Mouse (Mus musculus) cerebellum, adult 18-20 months (tissue): ENCODE measurements around the gene Ptprt.
"Not testable (repeated sequence)": the region's sequence is repeated elsewhere in the genome, so short reads cannot be mapped to it uniquely, and the experiment has no call there.

Experiments
- DNase-seq, 2 experiments: peaks; one replicate each; pipeline ENCODE4 v3.0.0; 2021

The Ptprt gene

GRCm38 (mm10) chr2:161511880-161512570 lies 1148.9 kb downstream of the Ptprt start:
- not testable (repeated sequence) for DNase-seq

GRCm38 (mm10) chr2:161511101-161511759 lies 1149.7 kb downstream of the Ptprt start:
- DNase-seq: no peak

GRCm38 (mm10) chr2:161499097-161499899 lies 1161.6 kb downstream of the Ptprt start:
- no peak for DNase-seq

GRCm38 (mm10) chr2:161498449-161499096 lies 1162.4 kb downstream of the Ptprt start:
- peak in 1 of 2 experiments; percentile 11 for DNase-seq

GRCm38 (mm10) chr2:161481741-161482140 lies 1179.2 kb downstream of the Ptprt start:
- no peak for DNase-seq

- no peak for DNase-seq
Observed at GRCm38 (mm10) chr2:161480445-161480844, 1180.5 kb downstream of the Ptprt start.
